Mouse (Mus musculus): ENCODE measurements at regions not wholly inside any gene's neighbourhood (a gene's known extent, or its start where the extent isn't known, plus 50 kb on each side); places are given as distances from the start of the nearest gene placed in this dataset.
A peak's percentile ranks its signal among the peaks of the same experiment; 100 is the strongest.

- H3K9me3 ChIP-seq: no peaks in the 10 kb centered on the region
- no peaks in the 10 kb centered on the region for H3K27me3 ChIP-seq
- H3K4me1 ChIP-seq: no peaks in the 10 kb centered on the region
- no peaks in the 10 kb centered on the region for H3K36me3 ChIP-seq
- ATAC-seq (ENCODE audit: borderline replicate concordance, extremely low read depth, low FRiP score, low TSS enrichment): no peak
- no peak overlapping the region for H3K27ac ChIP-seq
- H3K4me3 ChIP-seq: no peak overlapping the region
- H3K9ac ChIP-seq: no peak overlapping the region
- H3K4me2 ChIP-seq: no peak overlapping the region
- under 1% methylated on average over 3 of the region's 3 CpGs for WGBS
These were observed 84.9 kb downstream of the Impad1 start for GRCm38 (mm10) chr4:4708261-4708660.

DNA sequence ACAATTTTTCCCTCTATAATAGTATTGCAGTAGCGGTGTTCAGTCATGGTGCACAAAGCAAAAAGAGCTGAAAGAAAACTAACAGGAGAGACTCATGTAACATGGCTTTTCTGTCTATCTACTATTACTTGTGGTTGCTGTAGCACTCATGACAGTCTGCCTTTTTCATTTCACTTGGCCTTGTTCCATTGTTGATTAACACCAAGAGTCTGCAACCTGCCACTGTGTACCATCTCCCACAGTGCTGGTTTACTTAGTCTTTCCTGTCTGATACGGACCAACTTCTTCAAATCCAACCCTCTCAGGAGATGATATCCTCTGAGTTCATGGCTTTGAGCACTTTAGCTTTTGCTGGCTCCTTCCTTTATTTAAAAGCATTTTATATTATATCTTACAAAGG is 94.1 kb downstream of the Impad1 start:
- no peak overlapping the region for H3K4me2 ChIP-seq
- H3K9me3 ChIP-seq: no peaks in the 10 kb centered on the region
- H3K4me3 ChIP-seq: no peak overlapping the region
- H3K36me3 ChIP-seq: no peaks in the 10 kb centered on the region
- H3K27me3 ChIP-seq: no peaks in the 10 kb centered on the region
- 73% methylated on average over 2 of the region's 2 CpGs for WGBS
- no peak overlapping the region for H3K27ac ChIP-seq
- no peak overlapping the region for H3K9ac ChIP-seq
- no peak for ATAC-seq (ENCODE audit: borderline replicate concordance, extremely low read depth, low FRiP score, low TSS enrichment)
- no peaks in the 10 kb centered on the region for H3K4me1 ChIP-seq

- H3K27ac ChIP-seq: no peak overlapping the region
- H3K9ac ChIP-seq: no peak overlapping the region
- no peak overlapping the region for H3K4me3 ChIP-seq
- no peak for ATAC-seq (ENCODE audit: borderline replicate concordance, extremely low read depth, low FRiP score, low TSS enrichment)
- 75% methylated on average over 1 of the region's 1 CpGs for WGBS
- H3K4me1 ChIP-seq: no peaks in the 10 kb centered on the region
- H3K4me2 ChIP-seq: no peak overlapping the region
- H3K9me3 ChIP-seq: no peaks in the 10 kb centered on the region
- no peaks in the 10 kb centered on the region for H3K27me3 ChIP-seq
- no peaks in the 10 kb centered on the region for H3K36me3 ChIP-seq
These were observed 97.7 kb downstream of the Impad1 start for GRCm38 (mm10) chr4:4695413-4695812.

- Histone ChIP-seq H3K4me2 (no peak overlapping the region), H3K36me3 (no peaks in the 10 kb centered on the region), H3K4me1 (no peaks in the 10 kb centered on the region), H3K9me3 (no peaks in the 10 kb centered on the region), H3K27me3 (no peaks in the 10 kb centered on the region), H3K27ac (no peak overlapping the region), H3K4me3 (no peak overlapping the region), H3K9ac (no peak overlapping the region)
- 25% methylated on average over 4 of the region's 4 CpGs for WGBS
- no peak for ATAC-seq (ENCODE audit: borderline replicate concordance, extremely low read depth, low FRiP score, low TSS enrichment)
These were observed 106.2 kb downstream of the Impad1 start for GRCm38 (mm10) chr4:4686920-4687319.

- Histone ChIP-seq H3K4me3 (no peak overlapping the region), H3K9ac (no peak overlapping the region), H3K4me2 (no peak overlapping the region), H3K9me3 (no peaks in the 10 kb centered on the region), H3K27me3 (no peaks in the 10 kb centered on the region), H3K27ac (no peak overlapping the region), H3K36me3 (no peaks in the 10 kb centered on the region), H3K4me1 (no peaks in the 10 kb centered on the region)
- no peak for ATAC-seq (ENCODE audit: borderline replicate concordance, extremely low read depth, low FRiP score, low TSS enrichment)
These were observed 118.5 kb downstream of the Impad1 start for GRCm38 (mm10) chr4:4674607-4675006.

- 24% methylated on average over 1 of the region's 1 CpGs for WGBS
- Histone ChIP-seq H3K9me3 (no peaks in the 10 kb centered on the region), H3K27me3 (no peaks in the 10 kb centered on the region), H3K9ac (no peak overlapping the region), H3K27ac (peak overlapping the region; percentile 67), H3K4me2 (no peak overlapping the region), H3K36me3 (no peaks in the 10 kb centered on the region), H3K4me3 (no peak overlapping the region), H3K4me1 (0 out of 2 replicates have a peak, but pooled peaks cover 4% of the 10 kb centered on the region)
- peak; percentile 93 for ATAC-seq (ENCODE audit: borderline replicate concordance, extremely low read depth, low FRiP score, low TSS enrichment)
These were observed 142.9 kb downstream of the Impad1 start for GRCm38 (mm10) chr4:4650251-4650650.

DNA sequence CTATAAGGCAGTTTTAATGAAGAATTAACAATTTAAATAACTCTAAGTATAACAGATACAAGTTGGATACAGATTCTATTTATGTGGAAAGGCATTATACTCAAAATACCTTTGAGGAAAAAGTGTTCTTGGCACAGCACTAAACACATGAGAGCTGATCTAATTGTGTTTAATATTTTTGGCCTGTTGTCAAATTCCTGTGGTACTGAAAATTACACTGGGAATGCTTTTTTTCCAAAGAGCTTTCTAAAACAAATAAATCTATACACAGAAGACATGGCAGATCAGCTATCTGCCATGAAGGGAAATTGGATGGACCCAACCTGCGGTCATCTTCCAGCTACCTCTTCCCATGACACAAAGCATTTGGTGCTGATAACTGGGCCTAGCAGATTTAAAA is 147.9 kb downstream of the Impad1 start:
- no peak overlapping the region for H3K9ac ChIP-seq
- no peak for ATAC-seq (ENCODE audit: borderline replicate concordance, extremely low read depth, low FRiP score, low TSS enrichment)
- WGBS: 83% methylated on average over 1 of the region's 1 CpGs

GRCm38 (mm10) chr4:4636258-4636657 is 156.9 kb downstream of the Impad1 start:
- H3K4me2 ChIP-seq: no peak overlapping the region
- H3K4me1 ChIP-seq: no peaks in the 10 kb centered on the region
- no peak overlapping the region for H3K27ac ChIP-seq
- H3K4me3 ChIP-seq: no peak overlapping the region
- no peak overlapping the region for H3K9ac ChIP-seq
- H3K36me3 ChIP-seq: no peaks in the 10 kb centered on the region
- H3K9me3 ChIP-seq: no peaks in the 10 kb centered on the region
- no peak for ATAC-seq (ENCODE audit: borderline replicate concordance, extremely low read depth, low FRiP score, low TSS enrichment)
- no peaks in the 10 kb centered on the region for H3K27me3 ChIP-seq

More for the DNA sequence above, 147.9 kb downstream of the Impad1 start:
- no peak overlapping the region for H3K4me3 ChIP-seq
- no peaks in the 10 kb centered on the region for H3K4me1 ChIP-seq
- no peak overlapping the region for H3K4me2 ChIP-seq
- no peak overlapping the region for H3K27ac ChIP-seq
- H3K27me3 ChIP-seq: no peaks in the 10 kb centered on the region
- H3K9me3 ChIP-seq: no peaks in the 10 kb centered on the region
- H3K36me3 ChIP-seq: no peaks in the 10 kb centered on the region

- ATAC-seq (ENCODE audit: borderline replicate concordance, extremely low read depth, low FRiP score, low TSS enrichment): no peak
- Histone ChIP-seq H3K4me3 (no peak overlapping the region), H3K4me2 (no peak overlapping the region), H3K27ac (no peak overlapping the region), H3K9me3 (no peaks in the 10 kb centered on the region), H3K36me3 (no peaks in the 10 kb centered on the region), H3K4me1 (no peaks in the 10 kb centered on the region), H3K27me3 (no peaks in the 10 kb centered on the region), H3K9ac (no peak overlapping the region)
- 31% methylated on average over 1 of the region's 1 CpGs for WGBS
These were observed 157.3 kb downstream of the Impad1 start for GRCm38 (mm10) chr4:4635856-4636255.

GRCm38 (mm10) chr4:4635338-4635737 is 157.8 kb downstream of the Impad1 start:
- H3K27ac ChIP-seq: no peak overlapping the region
- no peak for ATAC-seq (ENCODE audit: borderline replicate concordance, extremely low read depth, low FRiP score, low TSS enrichment)
- 58% methylated on average over 6 of the region's 6 CpGs for WGBS

DNA sequence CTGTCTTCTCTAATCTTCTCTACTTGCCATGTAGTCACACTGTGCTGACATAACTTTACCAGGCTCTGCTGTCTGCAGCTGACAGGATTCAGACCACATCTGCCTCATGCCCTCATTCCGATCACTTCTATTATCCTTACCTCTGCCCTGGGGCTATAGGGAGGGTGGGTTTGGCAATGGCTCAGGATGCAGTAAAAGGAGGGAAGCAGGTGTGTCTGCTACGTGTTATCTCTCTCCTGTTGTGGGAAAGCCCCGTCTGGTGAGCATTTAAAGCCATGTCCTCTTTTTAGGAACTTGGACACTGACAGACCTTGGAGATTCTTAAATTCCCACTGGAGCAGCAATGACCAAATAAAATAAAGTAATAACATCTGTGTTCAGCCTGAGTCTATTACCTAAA is 158.5 kb downstream of the Impad1 start:
- ATAC-seq (ENCODE audit: borderline replicate concordance, extremely low read depth, low FRiP score, low TSS enrichment): no peak
- WGBS: 61% methylated on average over 3 of the region's 3 CpGs

More at GRCm38 (mm10) chr4:4635338-4635737, 157.8 kb downstream of the Impad1 start:
- Histone ChIP-seq H3K9ac (no peak overlapping the region), H3K36me3 (no peaks in the 10 kb centered on the region), H3K4me1 (no peaks in the 10 kb centered on the region), H3K9me3 (no peaks in the 10 kb centered on the region), H3K27me3 (no peaks in the 10 kb centered on the region), H3K4me3 (no peak overlapping the region), H3K4me2 (no peak overlapping the region)

GRCm38 (mm10) chr4:4630750-4631149 is 162.4 kb downstream of the Impad1 start:
- no peak overlapping the region for H3K27ac ChIP-seq
- no peak for ATAC-seq (ENCODE audit: borderline replicate concordance, extremely low read depth, low FRiP score, low TSS enrichment)

More for the DNA sequence above, 158.5 kb downstream of the Impad1 start:
- Histone ChIP-seq H3K27me3 (no peaks in the 10 kb centered on the region), H3K27ac (no peak overlapping the region), H3K9me3 (no peaks in the 10 kb centered on the region), H3K4me1 (no peaks in the 10 kb centered on the region), H3K36me3 (no peaks in the 10 kb centered on the region), H3K4me2 (no peak overlapping the region), H3K4me3 (no peak overlapping the region), H3K9ac (no peak overlapping the region)

GRCm38 (mm10) chr4:4629251-4629650 is 163.9 kb downstream of the Impad1 start:
- H3K4me1 ChIP-seq: no peaks in the 10 kb centered on the region
- H3K27ac ChIP-seq: no peak overlapping the region
- H3K9me3 ChIP-seq: no peaks in the 10 kb centered on the region
- H3K4me3 ChIP-seq: no peak overlapping the region
- H3K36me3 ChIP-seq: no peaks in the 10 kb centered on the region
- no peak overlapping the region for H3K4me2 ChIP-seq
- H3K27me3 ChIP-seq: no peaks in the 10 kb centered on the region
- no peak for ATAC-seq (ENCODE audit: borderline replicate concordance, extremely low read depth, low FRiP score, low TSS enrichment)
- 57% methylated on average over 1 of the region's 1 CpGs for WGBS
- H3K9ac ChIP-seq: no peak overlapping the region

More at GRCm38 (mm10) chr4:4630750-4631149, 162.4 kb downstream of the Impad1 start:
- H3K9ac ChIP-seq: no peak overlapping the region
- H3K9me3 ChIP-seq: no peaks in the 10 kb centered on the region
- no peaks in the 10 kb centered on the region for H3K36me3 ChIP-seq
- H3K4me2 ChIP-seq: no peak overlapping the region
- H3K4me3 ChIP-seq: no peak overlapping the region
- H3K4me1 ChIP-seq: no peaks in the 10 kb centered on the region
- no peaks in the 10 kb centered on the region for H3K27me3 ChIP-seq
- 23% methylated on average over 2 of the region's 2 CpGs for WGBS

All from lung, embryonic 15.5 days (tissue).